Mouse (Mus musculus) cerebellum, adult 2 months (tissue): ENCODE results near the gene Cd200r2. TPM values are rescaled to one million over a fixed set of nuclear protein-coding genes. Genes with fewer than 3 reads are reported as not detected.
"Not testable (repeated sequence)": the region's sequence is repeated elsewhere in the genome, so short reads cannot be mapped to it uniquely, and the experiment has no call there.

Source experiments
- DNase-seq, 2 experiments: peaks; one replicate each; pipeline ENCODE4 v3.0.0; 2021
- H3K27ac ChIP-seq: fragments of 200-500 bp; 2 replicates; pipeline ENCODE4 v1.5.1; 2012; ENCODE audit warnings: low read length, control low read depth, inconsistent platforms; ENCODE audit not compliant: insufficient read depth
- H3K27me3 ChIP-seq: fragments of 200-500 bp; 2 replicates; pipeline ENCODE4 v1.6.1; 2012; ENCODE audit warnings: inconsistent platforms, mild to moderate bottlenecking, low read length, moderate library complexity; ENCODE audit not compliant: control insufficient read depth, insufficient read depth
- H3K4me1 ChIP-seq: fragments of 200-500 bp; 2 replicates; pipeline ENCODE4 v1.6.1; 2011; ENCODE audit warnings: low read length; ENCODE audit not compliant: control insufficient read depth, insufficient read depth
- H3K4me3 ChIP-seq: fragments of 200-500 bp; replicated peaks from 2 replicates; pipeline ENCODE3; 2011; ENCODE audit warnings: mild to moderate bottlenecking, low read depth, low read length, control low read depth; ENCODE audit not compliant: insufficient read depth
- CTCF ChIP-seq: fragments of 200-500 bp; IDR thresholded peaks from 2 replicates; pipeline ENCODE4 v1.5.1; 2011; ENCODE audit warnings: low read depth, mild to moderate bottlenecking, control low read depth, low read length, moderate library complexity, borderline replicate concordance; ENCODE audit not compliant: insufficient read depth
- POLR2A ChIP-seq: fragments of 200-500 bp; IDR thresholded peaks from 2 replicates; pipeline ENCODE4 v1.6.1; 2011; ENCODE audit warnings: low read length, control low read depth, borderline replicate concordance; ENCODE audit not compliant: insufficient read depth
- WGBS: fragments of 180-500 bp; shearing (Covaris S2); methylation state at CpG from one replicate; pipeline ENCODE4 v1.1.7; 2018; 5-methylcytosine and 5-hydroxymethylcytosine counted together
- polyA plus RNA-seq: library from polyadenylated mRNA; depleted of rRNA; stranded (reverse); fragments of >200 nt; gene quantifications from 2 replicates; pipeline ENCODE4 v1.2.3, GENCODE M21; 2012; rRNA removed

Gene Cd200r2
- polyA plus RNA-seq: 0.25 and 0.28 TPM in 2 replicates

DNA sequence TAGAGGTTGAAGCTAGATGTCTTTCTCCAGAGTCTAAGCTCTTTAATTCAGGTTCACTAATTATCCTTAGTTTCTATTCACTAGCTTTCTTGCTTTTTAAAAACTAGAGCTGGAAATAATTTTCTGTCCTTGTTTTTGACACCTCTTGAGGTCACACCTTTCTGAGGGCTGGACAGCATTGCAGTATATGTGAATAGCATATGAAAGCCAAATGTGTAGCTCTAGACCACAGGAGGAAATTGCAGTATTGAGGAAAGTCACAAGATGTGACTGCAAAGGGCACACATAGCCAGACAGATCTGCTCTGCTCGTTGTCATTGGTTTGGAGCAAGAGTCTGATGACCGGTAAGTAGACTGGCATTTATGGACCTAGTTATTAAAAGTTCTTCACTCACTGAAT is at the start of gene Cd200r2:
TSS of gene Cd200r2 (plus strand) at position 301 of the 400 bp plus-strand sequence.
- no peak within 1 kb of the TSS for H3K27ac ChIP-seq
- no peak for TF ChIP-seq CTCF
- no peak for TF ChIP-seq POLR2A
- WGBS: 89% methylated on average over 2 of the region's 2 CpGs
- no peaks in the 10 kb centered on the region for H3K4me1 ChIP-seq
- no peaks in the 10 kb centered on the region for H3K27me3 ChIP-seq
- no peak for DNase-seq
- H3K4me3 ChIP-seq: no peak within 1 kb of the TSS

DNA sequence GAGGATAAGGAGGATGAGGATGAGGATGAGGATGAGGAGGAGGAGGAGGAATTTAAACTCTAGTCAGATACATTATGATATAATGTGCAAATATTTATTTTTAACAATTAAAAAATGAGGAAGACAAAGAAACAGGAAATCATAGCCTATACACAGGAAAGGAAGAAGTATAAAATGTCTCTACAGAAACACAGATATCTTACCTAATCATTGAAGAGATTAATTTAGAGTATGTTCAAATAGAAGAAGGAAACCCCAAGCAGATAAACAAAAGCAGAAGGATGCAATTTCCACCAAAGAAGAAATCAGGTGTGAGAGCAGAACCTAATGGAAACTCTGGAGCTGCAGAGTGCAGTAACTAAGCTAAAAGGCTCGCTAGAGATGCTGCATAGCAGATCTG is 48.9 kb upstream of the Cd200r2 start:
- TF ChIP-seq POLR2A (no peak), CTCF (no peak)
- Histone ChIP-seq H3K27me3 (no peaks in the 10 kb centered on the region), H3K27ac (no peak overlapping the region), H3K4me1 (no peaks in the 10 kb centered on the region), H3K4me3 (no peak overlapping the region)
- no peak for DNase-seq
- 51% methylated on average over 1 of the region's 1 CpGs for WGBS

DNA sequence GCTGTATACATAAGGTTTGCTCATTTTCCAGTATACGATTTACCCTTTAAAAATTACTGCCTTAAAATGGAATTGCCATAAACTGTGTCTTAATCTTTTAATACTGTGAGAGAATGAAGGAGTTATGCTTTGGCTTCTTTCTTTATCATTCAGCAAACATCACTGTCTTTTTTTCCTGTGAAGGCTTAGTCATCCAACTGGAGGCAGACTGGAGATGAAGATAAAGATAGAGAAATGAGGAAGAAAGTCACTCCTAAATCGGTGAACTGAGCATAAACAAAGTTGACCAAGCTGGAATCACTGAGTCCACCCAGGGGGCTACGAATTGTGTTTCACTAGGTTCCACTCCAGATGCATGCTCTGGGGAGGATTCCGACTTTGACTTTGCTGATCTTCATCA is 46.4 kb upstream of the Cd200r2 start:
- H3K4me1 ChIP-seq: no peaks in the 10 kb centered on the region
- H3K27me3 ChIP-seq: no peaks in the 10 kb centered on the region
- 90% methylated on average over 4 of the region's 4 CpGs for WGBS
- H3K27ac ChIP-seq: no peak overlapping the region
- no peak for DNase-seq
- TF ChIP-seq CTCF: no peak
- no peak overlapping the region for H3K4me3 ChIP-seq

DNA sequence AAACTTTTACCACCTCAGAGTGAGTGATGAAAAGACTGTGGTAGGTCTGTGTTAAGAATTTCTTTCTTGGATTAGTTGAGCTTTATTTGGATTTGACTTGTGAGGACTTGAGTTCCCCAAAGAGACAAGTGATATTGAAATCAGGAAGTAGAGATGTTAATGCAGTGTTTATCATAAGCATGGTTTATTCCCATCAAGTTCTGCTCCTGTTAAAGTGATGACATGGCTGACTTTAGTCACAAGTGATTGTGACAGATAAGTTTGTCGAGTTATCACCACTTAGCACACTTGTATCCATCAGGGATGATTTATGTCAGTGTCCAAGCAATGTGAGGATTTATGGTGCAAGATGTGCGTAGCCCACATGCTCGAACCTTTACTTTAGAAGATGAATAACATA is 34.6 kb upstream of the Cd200r2 start:
- WGBS: 78% methylated on average over 3 of the region's 3 CpGs
- Histone ChIP-seq H3K4me1 (peaks cover 4% of the 10 kb centered on the region; the same call in 1 of the 2 replicates), H3K4me3 (no peak overlapping the region), H3K27ac (no peak overlapping the region), H3K27me3 (no peaks in the 10 kb centered on the region)
- no peak for TF ChIP-seq POLR2A
- no peak for TF ChIP-seq CTCF
- no peak for DNase-seq

DNA sequence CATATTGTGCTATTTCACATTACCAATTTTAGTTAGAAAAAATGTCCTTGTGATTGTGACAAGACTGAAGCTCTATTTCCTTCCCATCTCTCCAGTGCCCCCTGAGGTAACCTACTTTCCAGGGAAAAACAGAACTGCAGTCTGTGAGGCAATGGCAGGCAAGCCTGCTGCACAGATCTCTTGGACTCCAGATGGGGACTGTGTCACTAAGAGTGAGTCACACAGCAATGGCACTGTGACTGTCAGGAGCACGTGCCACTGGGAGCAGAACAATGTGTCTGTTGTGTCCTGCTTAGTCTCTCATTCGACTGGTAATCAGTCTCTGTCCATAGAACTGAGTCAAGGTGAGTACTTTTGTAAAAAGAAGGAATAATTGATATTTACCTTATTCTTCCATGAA is 33.7 kb upstream of the Cd200r2 start:
- DNase-seq: peak in 1 of 2 experiments; percentile 6
- H3K27ac ChIP-seq: not testable (repeated sequence)
- WGBS: 29% methylated on average over 2 of the region's 2 CpGs

DNA sequence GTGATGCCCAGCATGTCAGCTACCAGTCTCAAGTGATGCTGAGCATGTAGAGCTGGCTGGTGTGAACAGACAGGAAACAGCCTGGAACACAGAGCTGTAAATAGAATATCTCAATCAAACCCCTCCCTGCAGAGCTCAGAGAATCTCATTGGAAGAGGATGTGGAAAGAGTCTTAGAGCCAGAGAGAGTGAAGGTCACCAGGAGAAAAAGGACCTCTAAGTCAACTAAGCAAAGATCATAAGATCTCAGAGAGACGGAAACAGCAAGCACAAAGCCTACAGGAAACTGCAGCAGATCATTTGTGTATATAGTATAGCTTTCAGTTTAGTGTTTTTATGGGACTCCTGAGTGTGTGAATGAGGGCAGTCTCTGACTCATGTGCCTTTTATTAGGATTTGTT is 8.3 kb downstream of the Cd200r2 start:
- Histone ChIP-seq H3K27me3 (no peaks in the 10 kb centered on the region), H3K27ac (no peak overlapping the region), H3K4me1 (no peaks in the 10 kb centered on the region), H3K4me3 (no peak overlapping the region)
- no peak for TF ChIP-seq CTCF
- 89% methylated on average over 1 of the region's 1 CpGs for WGBS
- DNase-seq: no peak

More for the DNA sequence above, 33.7 kb upstream of the Cd200r2 start:
- not testable (repeated sequence) for H3K4me3 ChIP-seq, H3K4me1 ChIP-seq, H3K27me3 ChIP-seq

DNA sequence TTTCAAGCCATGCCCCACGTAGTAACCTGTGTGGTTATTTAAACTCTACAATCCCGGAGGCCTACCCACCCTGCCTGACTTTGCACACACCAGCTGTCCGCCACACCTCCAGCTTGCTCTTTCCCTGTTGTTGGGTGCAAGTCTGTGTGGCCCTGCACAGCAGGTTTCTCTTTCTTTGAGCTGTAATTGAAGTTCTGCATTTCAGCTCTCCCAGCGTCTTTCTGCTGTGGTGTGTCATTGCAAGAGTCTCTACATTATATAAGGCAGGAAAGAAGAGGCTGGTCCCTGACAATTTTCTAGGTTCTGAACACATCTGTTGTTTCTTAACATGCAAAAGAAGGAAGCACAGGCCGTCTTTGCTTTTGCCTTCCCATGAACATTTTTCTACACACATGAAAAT is 9.7 kb downstream of the Cd200r2 start:
- no peaks in the 10 kb centered on the region for H3K4me1 ChIP-seq
- no peak for TF ChIP-seq CTCF
- no peak for TF ChIP-seq POLR2A
- DNase-seq: no peak
- no peak overlapping the region for H3K27ac ChIP-seq
- no peak overlapping the region for H3K4me3 ChIP-seq
- 61% methylated on average over 5 of the region's 5 CpGs for WGBS
- no peaks in the 10 kb centered on the region for H3K27me3 ChIP-seq

DNA sequence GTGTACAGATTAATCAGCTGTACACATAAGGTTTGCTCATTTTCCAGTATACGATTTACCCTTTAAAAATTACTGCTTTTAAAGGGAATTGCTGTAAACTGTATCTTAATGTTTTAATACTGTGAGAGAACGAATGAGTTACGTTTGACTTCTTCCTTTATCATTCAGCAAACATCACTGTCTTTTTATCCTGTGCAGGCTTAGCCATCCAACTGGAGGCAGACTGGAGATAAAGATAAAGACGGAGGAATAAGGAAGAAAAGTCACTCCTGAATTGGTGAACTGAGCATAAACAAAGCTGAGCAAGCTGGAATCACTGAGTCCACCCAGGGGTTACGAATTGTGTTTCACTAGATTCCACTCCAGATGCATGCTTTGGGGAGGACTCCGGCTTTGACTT is 10.7 kb downstream of the Cd200r2 start:
- TF ChIP-seq POLR2A (no peak), CTCF (no peak)

DNA sequence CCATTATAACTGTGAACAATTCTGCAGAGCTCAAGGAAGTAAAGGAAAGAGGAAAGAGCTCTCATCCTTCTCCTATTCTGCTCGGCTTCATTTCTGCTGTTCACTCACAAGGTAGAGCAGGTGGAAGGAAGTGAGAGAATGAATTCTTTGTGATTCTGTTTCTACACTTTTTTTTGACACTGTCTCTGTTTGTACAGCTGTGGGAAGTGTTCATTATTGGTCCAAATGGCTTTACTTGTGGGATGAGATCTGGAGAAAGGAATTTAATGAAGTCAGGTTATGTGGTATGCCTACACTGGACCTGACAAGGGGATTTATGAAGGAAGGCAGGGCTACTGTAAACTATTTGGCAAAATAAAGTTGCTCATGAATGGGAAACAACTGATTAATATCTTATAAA is 23.9 kb downstream of the Cd200r2 start:
- 67% methylated on average over 1 of the region's 1 CpGs for WGBS
- H3K27me3 ChIP-seq: no peaks in the 10 kb centered on the region
- TF ChIP-seq CTCF (no peak), POLR2A (no peak)
- DNase-seq: no peak
- H3K4me1 ChIP-seq: no peaks in the 10 kb centered on the region
- H3K4me3 ChIP-seq: no peak overlapping the region
- H3K27ac ChIP-seq: no peak overlapping the region

More for the DNA sequence above, 10.7 kb downstream of the Cd200r2 start:
- DNase-seq: no peak
- Histone ChIP-seq H3K27me3 (no peaks in the 10 kb centered on the region), H3K4me1 (no peaks in the 10 kb centered on the region), H3K4me3 (no peak overlapping the region), H3K27ac (no peak overlapping the region)
- 90% methylated on average over 6 of the region's 6 CpGs for WGBS
